Comparison of ENCODE assay signal across 10 mouse cellular contexts in the genomic region with DNA sequence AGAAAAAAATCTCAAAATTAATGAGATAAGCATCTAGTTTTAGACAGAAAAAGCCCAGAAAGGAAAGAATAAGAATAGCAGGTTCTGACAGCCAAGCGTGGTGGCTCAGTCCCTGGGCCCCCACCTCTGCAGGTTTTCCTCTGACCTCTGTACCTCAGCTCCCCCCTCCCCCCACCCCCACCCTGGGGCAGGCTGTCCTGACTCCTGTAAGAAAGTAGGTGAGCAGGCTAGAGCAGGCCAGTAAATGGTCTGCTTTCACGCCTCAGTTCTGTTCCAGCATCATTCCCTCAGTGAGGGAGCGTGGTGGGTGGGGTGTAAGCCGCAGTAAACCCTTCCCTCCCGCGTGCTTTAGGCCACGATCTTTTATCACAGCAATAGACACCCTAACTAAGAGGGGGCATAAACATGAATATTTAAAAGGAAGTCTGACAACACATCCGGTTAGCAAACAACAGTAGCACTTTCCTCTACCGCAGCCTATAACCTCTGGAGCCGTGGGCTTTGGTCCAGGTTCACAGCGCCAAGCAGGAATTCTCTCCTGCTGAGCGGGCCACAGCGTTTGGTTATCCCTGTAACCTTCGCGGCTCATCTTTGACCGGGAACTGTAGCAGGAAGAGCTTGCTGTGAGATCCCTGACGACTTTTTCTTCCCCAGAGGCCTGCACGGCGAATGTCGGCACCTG. TPM values are rescaled to one million over a fixed set of nuclear protein-coding genes. Genes with fewer than 3 reads are reported as not detected.
A peak's percentile ranks its signal among the peaks of the same experiment; 100 is the strongest.
DNase-seq lines count a peak whose midpoint lies in the region; ATAC-seq and TF ChIP-seq lines count a peak whose summit lies in the region.
"Had no signal": no experiment of that assay in that cellular context is flagged by ENCODE, and none has a peak within 500 bp of the region (broad histone marks: within the 10 kb centered on the region; RNA-seq: fewer than 3 reads in every experiment).

No protein-coding gene starts in this region.

- H3K4me2 ChIP-seq in neural tube, embryonic 13.5 days: peak overlapping the region; percentile 35
- H3K4me2 ChIP-seq in limb, embryonic 11.5 days (ENCODE audit: low read depth, severe bottlenecking): no peak overlapping the region
- H3K4me2 ChIP-seq: midbrain, embryonic 15.5 days had no signal

- no peak for DNase-seq in heart, adult 2 months
- no peak for DNase-seq in heart, postnatal 36 days
- DNase-seq in neural tube, embryonic 10.5 days (ENCODE audit: extremely low spot score, low spot score): no peak
- no peak for DNase-seq in limb, embryonic 11.5 days (ENCODE audit: low spot score)
- DNase-seq in Muller cell, postnatal 12 days (ENCODE audit: inconsistent ontology term): no peak
- no peak for DNase-seq in frontal cortex, postnatal 25 days (ENCODE audit: low spot score in 2 of 2)
- no peak for DNase-seq in layer of hippocampus, postnatal 14 days (ENCODE audit: low spot score in 2 of 2)
- DNase-seq: layer of hippocampus, adult 9-11 months had no signal

- H3K27ac ChIP-seq in heart, adult 2 months: peak overlapping the region; percentile 26; the same call in 1 of the 2 replicates
- H3K27ac ChIP-seq in neural tube, embryonic 13.5 days (replicated peaks): 0 out of 2 replicates have a peak overlapping the region, but pooled peaks have one; percentile 14
- peak overlapping the region; percentile 32; the same call in 1 of the 2 replicates for H3K27ac ChIP-seq in limb, embryonic 11.5 days (replicated peaks; ENCODE audit: low read depth, low read length)
- H3K27ac ChIP-seq: midbrain, embryonic 15.5 days had no signal

- H3K4me1 ChIP-seq in heart, adult 2 months (ENCODE audit: control insufficient read depth, insufficient read depth, low read length): no peaks in the 10 kb centered on the region; the same call in 1 of the 2 replicates
- H3K4me1 ChIP-seq in neural tube, embryonic 13.5 days (replicated peaks): peaks cover 16% of the 10 kb centered on the region
- peaks cover 7% of the 10 kb centered on the region; the same call in 1 of the 2 replicates for H3K4me1 ChIP-seq in limb, embryonic 11.5 days (ENCODE audit: control insufficient read depth, insufficient read depth, low read length)
- H3K4me1 ChIP-seq: midbrain, embryonic 15.5 days had no signal

- 0 out of 2 replicates have a peak, but pooled peaks have one; percentile 21 for TF ChIP-seq POLR2A in heart, adult 2 months (IDR thresholded peaks at IDR 0.05; ENCODE audit: insufficient read depth, low read depth, low read length)

- H3K9ac ChIP-seq in heart, adult 2 months (ENCODE audit: low read depth, low read length): peak overlapping the region; percentile 7; the same call in 1 of the 2 replicates
- H3K9ac ChIP-seq in neural tube, embryonic 13.5 days: no peak overlapping the region
- no peak overlapping the region for H3K9ac ChIP-seq in limb, embryonic 11.5 days (ENCODE audit: low read length)
- H3K9ac ChIP-seq: midbrain, embryonic 15.5 days had no signal

- H3K36me3 ChIP-seq in heart, adult 2 months (ENCODE audit: control insufficient read depth, insufficient read depth, low read length): no peaks in the 10 kb centered on the region
- no peaks in the 10 kb centered on the region for H3K36me3 ChIP-seq in neural tube, embryonic 13.5 days
- H3K36me3 ChIP-seq in limb, embryonic 11.5 days (ENCODE audit: control insufficient read depth, insufficient read depth, low read length): no peaks in the 10 kb centered on the region
- H3K36me3 ChIP-seq: midbrain, embryonic 15.5 days had no signal

- H3K9me3 ChIP-seq in neural tube, embryonic 13.5 days: no peaks in the 10 kb centered on the region
- no peaks in the 10 kb centered on the region for H3K9me3 ChIP-seq in limb, embryonic 11.5 days (ENCODE audit: control insufficient read depth, low read length)
- H3K9me3 ChIP-seq: midbrain, embryonic 15.5 days had no signal

- no peak for TF ChIP-seq EP300 in heart, adult 2 months (IDR thresholded peaks at IDR 0.05; ENCODE audit: insufficient read depth, low read depth, low read length)

- no peak for ATAC-seq in neural tube, embryonic 13.5 days (ENCODE audit: low read depth)
- no peak for ATAC-seq in limb, embryonic 11.5 days (ENCODE audit: insufficient number of reproducible peaks, low FRiP score, low TSS enrichment, low read depth)
- ATAC-seq: midbrain, embryonic 15.5 days had no signal

- intact Hi-C loops in heart, adult 2 months (cut with DNase I): no loop called here
- intact Hi-C loops in heart, postnatal 36 days (cut with DNase I): no loop called here

- 34% methylated on average over 20 of the region's 20 CpGs for WGBS in heart, adult 2 months
- WGBS in neural tube, embryonic 13.5 days: 42% methylated on average over 20 of the region's 20 CpGs
- 40% methylated on average over 20 of the region's 20 CpGs for WGBS in limb, embryonic 11.5 days

- no peak for TF ChIP-seq CTCF in heart, adult 2 months (IDR thresholded peaks at IDR 0.05)

- no peaks in the 10 kb centered on the region for H3K79me2 ChIP-seq in heart, adult 2 months (replicated peaks; ENCODE audit: control insufficient read depth, insufficient read depth, low read length)

- H3K27me3 ChIP-seq in heart, adult 2 months (ENCODE audit: control insufficient read depth, insufficient read depth, low read length): no peaks in the 10 kb centered on the region
- no peaks in the 10 kb centered on the region for H3K27me3 ChIP-seq in neural tube, embryonic 13.5 days
- H3K27me3 ChIP-seq in limb, embryonic 11.5 days (ENCODE audit: control insufficient read depth, insufficient read depth, low read length): no peaks in the 10 kb centered on the region
- H3K27me3 ChIP-seq: midbrain, embryonic 15.5 days had no signal

- H3K4me3 ChIP-seq in heart, adult 2 months: peak overlapping the region; percentile 26
- H3K4me3 ChIP-seq in neural tube, embryonic 13.5 days: no peak overlapping the region
- no peak overlapping the region for H3K4me3 ChIP-seq in limb, embryonic 11.5 days (ENCODE audit: low read depth, low read length)
- H3K4me3 ChIP-seq: midbrain, embryonic 15.5 days had no signal

RNA-seq across cellular contexts. Expression of a gene that starts 24.8 kb away (rescaled TPM):
- 100 to 1,000 TPM; 234 to 265 TPM for total RNA-seq in heart, adult 2 months (2021)
- polyA plus RNA-seq in heart, adult 2 months (2012; rRNA removed): 148 and 201 TPM in 2 replicates
- total RNA-seq in heart, postnatal 36 days (2021): 100 to 1,000 TPM; 247 to 253 TPM
- 369 and 374 TPM in 2 replicates for polyA plus RNA-seq in neural tube, embryonic 13.5 days (2015; fragmentation: Nextera tagmentation; extraction: Ambion mirVana)
- polyA plus RNA-seq in limb, embryonic 11.5 days (2014; fragmentation: Nextera tagmentation; extraction: Ambion mirVana): 486 and 501 TPM in 2 replicates
- total RNA-seq in layer of hippocampus, postnatal 14 days (2021): 100 to 1,000 TPM; 240 to 248 TPM

RNA-seq across cellular contexts. Expression of a gene that starts 24.9 kb away (rescaled TPM):
- total RNA-seq in heart, adult 2 months (2021): under 1 TPM; 0.14 to 0.18 TPM
- polyA plus RNA-seq in heart, adult 2 months (2012; rRNA removed): 0.09 and 0.12 TPM in 2 replicates
- under 1 TPM in 1 of 2 experiments, not detected in 1; 0.25 TPM for total RNA-seq in heart, postnatal 36 days (2021)
- polyA plus RNA-seq in neural tube, embryonic 13.5 days (2015; fragmentation: Nextera tagmentation; extraction: Ambion mirVana): 0.29 and 0.50 TPM in 2 replicates
- polyA plus RNA-seq in limb, embryonic 11.5 days (2014; fragmentation: Nextera tagmentation; extraction: Ambion mirVana): 0.69 and 0.72 TPM in 2 replicates
- total RNA-seq in layer of hippocampus, postnatal 14 days (2021): under 1 TPM; 0.37 to 0.52 TPM

RNA-seq across cellular contexts. Expression of a gene that starts 35.7 kb away (rescaled TPM):
- total RNA-seq in heart, adult 2 months (2021): 10 to 100 TPM; 22.1 to 44.1 TPM
- 21.3 and 22.5 TPM in 2 replicates for polyA plus RNA-seq in heart, adult 2 months (2012; rRNA removed)
- total RNA-seq in heart, postnatal 36 days (2021): 10 to 100 TPM; 13.7 to 19.6 TPM
- 57.9 and 60.4 TPM in 2 replicates for polyA plus RNA-seq in neural tube, embryonic 13.5 days (2015; fragmentation: Nextera tagmentation; extraction: Ambion mirVana)
- 33.2 and 34.7 TPM in 2 replicates for polyA plus RNA-seq in limb, embryonic 11.5 days (2014; fragmentation: Nextera tagmentation; extraction: Ambion mirVana)
- total RNA-seq in layer of hippocampus, postnatal 14 days (2021): 10 to 100 TPM; 37.1 to 38.4 TPM
